Mouse (Mus musculus) liver, adult 2 months (tissue): ENCODE data around the gene Atp8b4. TPM values are rescaled to one million over a fixed set of nuclear protein-coding genes. Genes with fewer than 3 reads are reported as not detected.

Source experiments
- DNase-seq: peaks from one replicate; pipeline ENCODE4 v3.0.0-alpha.2; 2011; ENCODE audit warnings: low read depth, low spot score; ENCODE audit errors: extremely low read depth
- H3K27ac ChIP-seq: fragments of 200-500 bp; replicated peaks from 2 replicates; pipeline ENCODE4 v1.5.1; 2012; ENCODE audit warnings: low read depth, mild to moderate bottlenecking, control low read depth, inconsistent platforms, low read length; ENCODE audit not compliant: insufficient read depth
- H3K27me3 ChIP-seq: fragments of 200-500 bp; 2 replicates; pipeline ENCODE4 v1.6.1; 2012; ENCODE audit warnings: mild to moderate bottlenecking, moderate library complexity, low read length, inconsistent platforms; ENCODE audit not compliant: control insufficient read depth, insufficient read depth
- H3K36me3 ChIP-seq: fragments of 200-500 bp; 2 replicates; pipeline ENCODE4 v1.6.1; 2012; ENCODE audit warnings: low read length, inconsistent platforms; ENCODE audit not compliant: control insufficient read depth, insufficient read depth
- H3K4me1 ChIP-seq: fragments of 200-500 bp; 2 replicates; pipeline ENCODE4 v1.6.1; 2011; ENCODE audit warnings: low read length; ENCODE audit not compliant: control insufficient read depth, insufficient read depth
- H3K4me3 ChIP-seq: fragments of 200-500 bp; 2 replicates; pipeline ENCODE4 v1.5.1; 2011; ENCODE audit warnings: low read depth, mild to moderate bottlenecking, control low read depth, low read length, moderate library complexity; ENCODE audit not compliant: insufficient read depth
- H3K79me2 ChIP-seq: fragments of 200-500 bp; 2 replicates; pipeline ENCODE4 v1.6.1; 2012; ENCODE audit warnings: inconsistent platforms, mild to moderate bottlenecking, low read length, moderate library complexity; ENCODE audit not compliant: control insufficient read depth, insufficient read depth
- H3K9ac ChIP-seq: fragments of 200-500 bp; 2 replicates; pipeline ENCODE4 v1.6.1; 2012; ENCODE audit warnings: low read depth, mild to moderate bottlenecking, control low read depth, inconsistent platforms, low read length
- CTCF ChIP-seq: fragments of 200-500 bp; IDR thresholded peaks from 2 replicates; pipeline ENCODE4 v1.5.1; 2011; ENCODE audit warnings: low read depth, low read length, control low read depth
- POLR2A ChIP-seq: fragments of 200-500 bp; IDR thresholded peaks from 2 replicates; pipeline ENCODE4 v1.6.1; 2011; ENCODE audit warnings: low read length, control low read depth; ENCODE audit not compliant: insufficient read depth; ENCODE audit errors: extremely low read depth
- WGBS: fragments of 180-500 bp; shearing (Covaris S2); methylation state at CpG from one replicate; pipeline ENCODE4 v1.1.7; 2018; 5-methylcytosine and 5-hydroxymethylcytosine counted together
- polyA plus RNA-seq: library from polyadenylated mRNA; depleted of rRNA; stranded (reverse); fragments of >200 nt; gene quantifications from 2 replicates; pipeline ENCODE4 v1.2.3, GENCODE M21; 2012
- total RNA-seq: library from RNA; depleted of rRNA; stranded (reverse); fragments of >200 nt; gene quantifications from 2 replicates; pipeline ENCODE4 v1.2.3, GENCODE M21; 2014

Gene Atp8b4
- total and polyA plus RNA-seq, 2 experiments = 0.31 to 0.55 TPM

- TF ChIP-seq POLR2A = no peak
- no peak for TF ChIP-seq CTCF
- Histone ChIP-seq H3K9ac (no peak overlapping the region), H3K27ac (no peak overlapping the region), H3K4me3 (no peak overlapping the region), H3K27me3 (no peaks in the 10 kb centered on the region), H3K79me2 (no peaks in the 10 kb centered on the region), H3K4me1 (no peaks in the 10 kb centered on the region), H3K36me3 (no peaks in the 10 kb centered on the region)
- WGBS = 85% methylated on average over 8 of the region's 8 CpGs
- no peak for DNase-seq
These were observed 7.2 kb downstream of the Atp8b4 start for GRCm38 (mm10) chr2:126493306-126493705.

- Histone ChIP-seq H3K79me2 (no peaks in the 10 kb centered on the region), H3K27me3 (no peaks in the 10 kb centered on the region), H3K4me1 (no peaks in the 10 kb centered on the region), H3K36me3 (no peaks in the 10 kb centered on the region), H3K4me3 (no peak overlapping the region), H3K27ac (no peak overlapping the region), H3K9ac (no peak overlapping the region)
- 69% methylated on average over 5 of the region's 5 CpGs for WGBS
- TF ChIP-seq POLR2A = no peak
- no peak for DNase-seq
These were observed 7.8 kb downstream of the Atp8b4 start for GRCm38 (mm10) chr2:126492713-126493112.

GRCm38 (mm10) chr2:126491446-126491845 lies 9.0 kb downstream of the Atp8b4 start:
- no peaks in the 10 kb centered on the region for H3K4me1 ChIP-seq
- no peaks in the 10 kb centered on the region for H3K36me3 ChIP-seq
- no peak overlapping the region for H3K4me3 ChIP-seq
- TF ChIP-seq CTCF = no peak
- TF ChIP-seq POLR2A = no peak
- H3K79me2 ChIP-seq = no peaks in the 10 kb centered on the region
- no peaks in the 10 kb centered on the region for H3K27me3 ChIP-seq
- 73% methylated on average over 4 of the region's 4 CpGs for WGBS
- no peak overlapping the region for H3K9ac ChIP-seq
- no peak overlapping the region for H3K27ac ChIP-seq
- DNase-seq = no peak

- H3K27me3 ChIP-seq = no peaks in the 10 kb centered on the region
- TF ChIP-seq POLR2A = no peak
- no peak for TF ChIP-seq CTCF
- 80% methylated on average over 9 of the region's 9 CpGs for WGBS
- no peak overlapping the region for H3K9ac ChIP-seq
- H3K79me2 ChIP-seq = no peaks in the 10 kb centered on the region
- no peak overlapping the region for H3K27ac ChIP-seq
- DNase-seq = no peak
- H3K4me3 ChIP-seq = no peak overlapping the region
- no peaks in the 10 kb centered on the region for H3K36me3 ChIP-seq
- no peaks in the 10 kb centered on the region for H3K4me1 ChIP-seq
These were observed 9.9 kb downstream of the Atp8b4 start for GRCm38 (mm10) chr2:126490573-126490972.

- no peak overlapping the region for H3K4me3 ChIP-seq
- no peak for DNase-seq
- H3K4me1 ChIP-seq = no peaks in the 10 kb centered on the region
- no peaks in the 10 kb centered on the region for H3K79me2 ChIP-seq
- H3K36me3 ChIP-seq = no peaks in the 10 kb centered on the region
- no peak overlapping the region for H3K9ac ChIP-seq
- 86% methylated on average over 11 of the region's 11 CpGs for WGBS
- no peak for TF ChIP-seq POLR2A
- no peak for TF ChIP-seq CTCF
- no peaks in the 10 kb centered on the region for H3K27me3 ChIP-seq
- no peak overlapping the region for H3K27ac ChIP-seq
These were observed 15.0 kb downstream of the Atp8b4 start for GRCm38 (mm10) chr2:126485262-126486017.

GRCm38 (mm10) chr2:126483337-126483736 lies 17.1 kb downstream of the Atp8b4 start:
- 65% methylated on average over 6 of the region's 6 CpGs for WGBS
- no peak for DNase-seq
- TF ChIP-seq CTCF = no peak
- TF ChIP-seq POLR2A = no peak

More at GRCm38 (mm10) chr2:126483337-126483736, 17.1 kb downstream of the Atp8b4 start:
- no peak overlapping the region for H3K27ac ChIP-seq
- H3K27me3 ChIP-seq = no peaks in the 10 kb centered on the region
- no peak overlapping the region for H3K4me3 ChIP-seq
- no peak overlapping the region for H3K9ac ChIP-seq
- no peaks in the 10 kb centered on the region for H3K36me3 ChIP-seq
- no peaks in the 10 kb centered on the region for H3K79me2 ChIP-seq
- no peaks in the 10 kb centered on the region for H3K4me1 ChIP-seq
